Mouse (Mus musculus): ENCODE measurements around the gene Ttc9b. TPM values are rescaled to one million over a fixed set of nuclear protein-coding genes. Genes with fewer than 3 reads are reported as not detected.

Gene Ttc9b
- polyA plus RNA-seq (2012; ENCODE audit: insufficient read depth, insufficient read length, missing spikeins): not detected in 2 replicates

GRCm38 (mm10) chr7:27653681-27654437 is at the start of gene Ttc9b:
TSS of gene Ttc9b (plus strand) at chr7:27653915.
- H3K4me3 ChIP-seq (ENCODE audit: insufficient read depth, low read length): no peak within 1 kb of the TSS
- H3K4me1 ChIP-seq (ENCODE audit: control insufficient read depth, insufficient read depth, low read length): peaks cover 3% of the 10 kb centered on the region; the same call in 1 of the 2 replicates
- TF ChIP-seq POLR2A (IDR thresholded peaks at IDR 0.05; ENCODE audit: borderline replicate concordance, low read depth, low read length): no peak
- TF ChIP-seq CTCF (IDR thresholded peaks at IDR 0.05; ENCODE audit: low read depth, low read length): no peak
- H3K27ac ChIP-seq (ENCODE audit: insufficient read depth, low read depth, low read length): no peak within 1 kb of the TSS

DNA sequence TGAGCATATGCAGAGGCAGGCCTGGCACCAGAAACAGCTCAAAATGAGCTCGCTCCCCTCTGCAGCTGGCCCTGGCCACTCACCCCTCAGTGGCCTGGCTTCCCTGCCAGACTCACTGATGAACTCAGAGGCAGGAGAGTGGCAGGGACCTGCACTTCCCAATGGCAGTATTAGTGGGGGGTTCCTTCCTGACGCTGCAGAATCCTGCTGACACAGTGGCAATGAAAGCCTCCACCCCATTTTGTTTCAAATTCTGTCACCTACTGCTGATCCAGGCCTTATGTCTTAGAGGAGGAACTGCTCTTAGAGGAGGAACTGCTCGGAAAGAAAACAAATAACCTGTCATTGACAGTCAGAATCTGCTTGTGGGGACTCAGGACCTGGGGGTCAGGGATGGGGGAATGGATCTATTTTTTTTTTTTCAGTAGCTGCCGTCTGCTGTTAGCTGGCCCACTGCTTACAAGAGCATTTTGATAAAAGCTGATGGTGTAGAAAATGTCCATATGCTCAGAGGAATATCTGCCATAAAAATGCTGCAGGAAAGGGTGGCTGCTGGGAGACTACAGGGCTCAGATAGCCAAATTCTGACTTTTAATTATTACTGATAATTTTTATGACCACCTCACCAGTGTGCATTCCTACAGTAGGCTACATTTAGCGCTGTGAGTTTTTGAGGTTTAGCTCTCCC is 48.9 kb upstream of the Ttc9b start:
- TF ChIP-seq POLR2A (IDR thresholded peaks at IDR 0.05; ENCODE audit: borderline replicate concordance, low read depth, low read length) (no peak), CTCF (IDR thresholded peaks at IDR 0.05; ENCODE audit: low read depth, low read length) (no peak)
- peak overlapping the region; percentile 75 for H3K27ac ChIP-seq (ENCODE audit: insufficient read depth, low read depth, low read length)
- peaks cover 66% of the 10 kb centered on the region for H3K4me1 ChIP-seq (ENCODE audit: control insufficient read depth, insufficient read depth, low read length)
- no peak overlapping the region for H3K4me3 ChIP-seq (ENCODE audit: insufficient read depth, low read length)

DNA sequence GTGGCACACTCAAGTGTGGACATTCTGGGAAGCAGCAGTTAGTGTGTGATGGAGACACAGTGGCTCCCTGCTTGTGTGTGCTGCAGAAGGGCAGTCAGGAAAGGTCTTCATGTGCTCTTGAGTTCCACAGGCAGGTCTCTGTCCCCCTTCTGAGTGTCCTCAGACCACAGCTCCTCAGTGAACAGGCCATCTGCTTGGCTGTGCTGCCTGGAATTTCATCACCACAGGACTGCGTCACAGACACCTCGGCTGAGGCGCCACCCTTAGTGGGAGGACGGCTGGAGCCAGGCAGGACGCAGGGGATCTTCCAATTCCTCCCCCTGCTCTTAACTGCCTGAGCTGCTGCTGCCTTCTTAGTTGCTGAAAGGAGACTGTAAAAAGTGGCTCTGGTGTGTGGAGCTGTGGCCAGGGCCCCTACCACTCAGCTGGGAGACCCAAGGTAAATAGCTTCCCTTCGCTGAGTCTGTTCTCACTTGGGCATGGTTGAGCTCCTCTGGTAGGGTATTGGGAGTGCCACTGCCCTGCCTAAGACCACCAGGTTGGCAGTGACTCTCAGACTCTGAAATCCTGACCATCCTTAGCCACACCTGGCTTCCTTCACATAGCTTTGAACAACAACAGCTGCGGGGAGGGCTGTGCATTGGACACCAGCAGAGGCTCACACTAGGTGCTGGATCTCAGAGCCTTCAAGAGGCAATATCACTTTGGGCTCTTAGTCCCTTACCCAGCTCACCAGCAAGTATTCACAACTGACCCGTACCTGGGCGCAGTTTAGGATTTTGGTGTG is 48.0 kb upstream of the Ttc9b start:
- TF ChIP-seq CTCF (IDR thresholded peaks at IDR 0.05; ENCODE audit: low read depth, low read length): no peak
- no peak for TF ChIP-seq POLR2A (IDR thresholded peaks at IDR 0.05; ENCODE audit: borderline replicate concordance, low read depth, low read length)
- Histone ChIP-seq H3K4me3 (ENCODE audit: insufficient read depth, low read length) (no peak overlapping the region), H3K27ac (ENCODE audit: insufficient read depth, low read depth, low read length) (peak overlapping the region; percentile 46), H3K4me1 (ENCODE audit: control insufficient read depth, insufficient read depth, low read length) (peaks cover 66% of the 10 kb centered on the region)

DNA sequence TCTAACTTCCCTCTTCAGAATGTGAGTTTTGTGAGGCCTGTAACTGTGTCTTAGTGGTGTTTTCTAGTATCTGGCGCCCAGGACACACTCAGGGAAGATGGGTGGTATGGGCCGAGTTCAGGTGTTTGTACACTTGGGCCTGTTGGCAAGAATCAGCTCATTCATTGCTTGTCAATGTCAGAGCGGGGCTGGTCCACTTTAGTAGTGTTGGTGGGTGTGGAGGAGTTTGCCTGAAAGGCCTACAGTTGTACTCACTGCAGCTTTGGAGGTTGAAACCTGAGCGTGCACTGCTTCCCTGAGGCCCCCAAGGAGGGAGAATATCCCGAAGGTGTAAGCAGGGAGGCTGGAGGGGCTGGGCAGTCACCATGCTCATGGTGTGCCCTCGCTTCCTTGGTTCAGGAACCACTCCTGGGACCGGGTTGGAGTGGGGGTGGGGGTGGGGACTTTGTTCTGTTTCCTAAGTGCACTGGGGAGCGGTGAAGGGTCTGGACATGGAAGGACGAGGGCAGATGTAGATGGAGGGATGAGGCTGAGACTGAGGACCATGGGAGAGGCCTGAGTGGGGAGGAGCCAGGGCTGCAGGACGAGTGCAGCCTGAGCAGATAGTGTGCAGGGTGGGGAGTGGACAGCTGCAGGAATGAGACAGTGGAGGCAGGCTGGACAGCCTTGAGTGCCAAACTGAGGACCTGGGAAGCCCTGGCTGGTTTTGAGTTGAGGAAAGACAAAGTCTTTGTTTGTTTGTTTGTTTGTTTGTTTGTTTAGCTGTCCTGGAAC is 47.0 kb upstream of the Ttc9b start:
- H3K4me1 ChIP-seq (ENCODE audit: control insufficient read depth, insufficient read depth, low read length): peaks cover 63% of the 10 kb centered on the region
- TF ChIP-seq CTCF (IDR thresholded peaks at IDR 0.05; ENCODE audit: low read depth, low read length) (no peak), POLR2A (IDR thresholded peaks at IDR 0.05; ENCODE audit: borderline replicate concordance, low read depth, low read length) (no peak)
- H3K4me3 ChIP-seq (ENCODE audit: insufficient read depth, low read length): no peak overlapping the region
- no peak overlapping the region for H3K27ac ChIP-seq (ENCODE audit: insufficient read depth, low read depth, low read length)

DNA sequence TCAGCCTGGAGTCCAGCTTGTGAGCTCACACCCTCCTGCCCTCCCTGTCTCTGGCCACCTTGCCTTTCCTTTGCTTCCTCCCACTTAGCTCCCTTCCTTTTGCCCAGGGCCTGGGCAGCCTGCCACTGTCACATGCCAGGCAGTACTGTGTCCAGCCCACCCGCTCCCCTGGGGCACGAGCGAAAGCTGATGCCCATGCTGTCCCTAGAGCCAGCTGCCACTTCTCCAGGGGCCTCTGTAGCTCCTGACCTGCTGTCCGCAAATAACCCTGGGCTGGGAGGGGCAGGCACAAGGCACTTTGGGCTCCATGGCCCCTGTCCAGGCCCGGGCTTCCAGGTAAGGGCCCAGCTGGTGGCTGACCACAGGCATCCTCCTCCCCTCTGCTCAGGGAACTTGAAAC is 46.1 kb upstream of the Ttc9b start:
- H3K4me1 ChIP-seq (ENCODE audit: control insufficient read depth, insufficient read depth, low read length): peaks cover 54% of the 10 kb centered on the region
- no peak overlapping the region for H3K4me3 ChIP-seq (ENCODE audit: insufficient read depth, low read length)
- TF ChIP-seq POLR2A (IDR thresholded peaks at IDR 0.05; ENCODE audit: borderline replicate concordance, low read depth, low read length): no peak
- no peak for TF ChIP-seq CTCF (IDR thresholded peaks at IDR 0.05; ENCODE audit: low read depth, low read length)
- H3K27ac ChIP-seq (ENCODE audit: insufficient read depth, low read depth, low read length): no peak overlapping the region

- Histone ChIP-seq H3K4me3 (ENCODE audit: insufficient read depth, low read length) (no peak overlapping the region), H3K4me1 (ENCODE audit: control insufficient read depth, insufficient read depth, low read length) (peaks cover 49% of the 10 kb centered on the region), H3K27ac (ENCODE audit: insufficient read depth, low read depth, low read length) (no peak overlapping the region)
- TF ChIP-seq CTCF (IDR thresholded peaks at IDR 0.05; ENCODE audit: low read depth, low read length): no peak
- TF ChIP-seq POLR2A (IDR thresholded peaks at IDR 0.05; ENCODE audit: borderline replicate concordance, low read depth, low read length): no peak
These were observed 45.6 kb upstream of the Ttc9b start for GRCm38 (mm10) chr7:27608130-27608529.

DNA sequence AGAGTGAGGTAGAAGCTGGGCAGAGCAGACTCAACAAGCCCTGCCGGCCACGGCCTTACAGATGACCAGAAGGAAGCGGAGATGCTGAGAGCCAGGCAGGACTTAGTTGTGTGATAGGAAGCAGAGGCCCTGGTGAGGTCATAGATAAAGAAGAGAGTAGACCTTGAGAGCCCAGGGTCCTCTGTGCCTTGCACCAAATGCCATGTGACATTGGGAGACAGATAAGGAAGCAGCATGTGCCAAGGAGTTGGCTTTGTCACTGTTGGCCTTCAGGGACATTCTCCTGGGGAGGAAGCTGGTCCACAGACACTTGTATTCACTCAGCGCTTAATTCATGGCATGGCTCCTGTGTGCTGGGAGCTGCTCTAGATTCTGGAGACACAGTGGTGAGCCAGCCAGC is 44.4 kb upstream of the Ttc9b start:
- Histone ChIP-seq H3K4me1 (ENCODE audit: control insufficient read depth, insufficient read depth, low read length) (peaks cover 37% of the 10 kb centered on the region), H3K27ac (ENCODE audit: insufficient read depth, low read depth, low read length) (no peak overlapping the region), H3K4me3 (ENCODE audit: insufficient read depth, low read length) (no peak overlapping the region)
- TF ChIP-seq POLR2A (IDR thresholded peaks at IDR 0.05; ENCODE audit: borderline replicate concordance, low read depth, low read length): no peak
- no peak for TF ChIP-seq CTCF (IDR thresholded peaks at IDR 0.05; ENCODE audit: low read depth, low read length)

DNA sequence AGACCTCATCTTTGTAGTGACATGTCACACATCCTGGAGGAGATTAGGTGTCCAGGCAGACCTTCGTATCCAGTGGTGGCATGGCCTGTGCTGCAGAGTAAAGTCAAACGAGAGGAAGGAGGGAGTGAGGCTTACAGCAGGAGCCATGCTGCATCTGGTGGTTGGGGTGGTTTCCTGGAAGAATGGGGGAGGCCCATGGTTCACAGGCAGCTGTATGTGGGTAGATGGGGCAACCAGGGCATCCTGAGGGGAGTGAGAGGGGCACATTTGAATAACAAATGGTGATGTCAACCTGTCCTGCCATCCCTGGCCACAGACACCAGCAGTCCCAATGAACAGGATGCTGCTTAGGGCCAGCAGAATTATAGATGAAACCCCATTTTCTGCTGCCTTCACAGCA is 44.0 kb upstream of the Ttc9b start:
- Histone ChIP-seq H3K27ac (ENCODE audit: insufficient read depth, low read depth, low read length) (no peak overlapping the region), H3K4me1 (ENCODE audit: control insufficient read depth, insufficient read depth, low read length) (peaks cover 34% of the 10 kb centered on the region), H3K4me3 (ENCODE audit: insufficient read depth, low read length) (no peak overlapping the region)
- TF ChIP-seq POLR2A (IDR thresholded peaks at IDR 0.05; ENCODE audit: borderline replicate concordance, low read depth, low read length): no peak
- no peak for TF ChIP-seq CTCF (IDR thresholded peaks at IDR 0.05; ENCODE audit: low read depth, low read length)

- TF ChIP-seq POLR2A (IDR thresholded peaks at IDR 0.05; ENCODE audit: borderline replicate concordance, low read depth, low read length) (no peak), CTCF (IDR thresholded peaks at IDR 0.05; ENCODE audit: low read depth, low read length) (no peak)
- Histone ChIP-seq H3K27ac (ENCODE audit: insufficient read depth, low read depth, low read length) (no peak overlapping the region), H3K4me3 (ENCODE audit: insufficient read depth, low read length) (no peak overlapping the region), H3K4me1 (ENCODE audit: control insufficient read depth, insufficient read depth, low read length) (peaks cover 28% of the 10 kb centered on the region)
These were observed 43.3 kb upstream of the Ttc9b start for GRCm38 (mm10) chr7:27610370-27610769.

Data from bone marrow macrophage, adult 2 months (primary cell).